ENCODE assay signal across 11 mouse cellular contexts in the genomic region with DNA sequence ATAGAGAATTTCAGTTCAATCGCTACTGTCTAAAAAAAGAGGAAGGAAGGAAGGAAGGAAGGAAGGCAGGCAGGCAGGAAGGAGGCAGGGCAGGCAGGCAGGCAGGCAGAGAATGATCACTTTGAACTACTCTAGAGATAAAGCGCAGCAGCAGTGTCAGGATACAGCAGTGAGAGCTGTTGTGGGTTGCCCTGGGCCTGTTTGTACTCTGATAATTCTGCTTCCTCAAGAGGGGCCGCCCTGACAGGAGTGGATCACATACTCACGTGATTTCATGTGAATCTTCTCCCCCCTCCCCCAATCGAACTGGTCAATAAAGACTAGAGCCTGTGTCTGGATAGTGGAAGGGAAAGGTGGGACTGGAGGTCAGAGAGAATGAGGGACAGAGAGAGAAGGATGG. TPM values are rescaled to one million over a fixed set of nuclear protein-coding genes. Genes with fewer than 3 reads are reported as not detected.
DNase-seq lines count a peak whose midpoint lies in the region; ATAC-seq lines count a peak whose summit lies in the region.
"Had no signal": no experiment of that assay in that cellular context is flagged by ENCODE, and none has a peak within 500 bp of the region (broad histone marks: within the 10 kb centered on the region; RNA-seq: fewer than 3 reads in every experiment).

No protein-coding gene starts in this region.

- DNase-seq in lung, postnatal 25 days (ENCODE audit: low spot score), result peak; percentile 16
- no peak for DNase-seq in lung, postnatal 10 days
- peak; percentile 71 for DNase-seq in T-cell, adult 2 months (ENCODE audit: low spot score)
- peak; percentile 54 for DNase-seq in yolk sac, embryonic 10.5 days (ENCODE audit: low spot score)
- DNase-seq in gastrocnemius, adult 18-20 months (ENCODE audit: low spot score), result no peak
- DNase-seq: gastrocnemius, postnatal 36 days had no signal

- no peak overlapping the region for H3K9ac ChIP-seq in liver, embryonic 16.5 days (ENCODE audit: low read depth, low read length)
- H3K9ac ChIP-seq in neural tube, embryonic 15.5 days (replicated peaks), result no peak overlapping the region
- H3K9ac ChIP-seq: hindbrain, embryonic 15.5 days; limb, embryonic 13.5 days had no signal

- no peaks in the 10 kb centered on the region for H3K27me3 ChIP-seq in liver, embryonic 16.5 days (ENCODE audit: control insufficient read depth, insufficient read depth, low read depth, low read length)
- H3K27me3 ChIP-seq in neural tube, embryonic 15.5 days (replicated peaks), result no peaks in the 10 kb centered on the region
- H3K27me3 ChIP-seq: hindbrain, embryonic 15.5 days; limb, embryonic 13.5 days; Patski had no signal

- no peaks in the 10 kb centered on the region for H3K36me3 ChIP-seq in liver, embryonic 16.5 days (ENCODE audit: control insufficient read depth, insufficient read depth)
- H3K36me3 ChIP-seq in neural tube, embryonic 15.5 days, result no peaks in the 10 kb centered on the region
- H3K36me3 ChIP-seq: hindbrain, embryonic 15.5 days had no signal

- no peaks in the 10 kb centered on the region for H3K9me3 ChIP-seq in liver, embryonic 16.5 days (replicated peaks; ENCODE audit: control insufficient read depth, low read length)
- no peaks in the 10 kb centered on the region for H3K9me3 ChIP-seq in neural tube, embryonic 15.5 days (replicated peaks)
- H3K9me3 ChIP-seq: hindbrain, embryonic 15.5 days; limb, embryonic 13.5 days had no signal

- 5% methylated on average over 5 of the region's 5 CpGs for WGBS in liver, embryonic 16.5 days (ENCODE audit: insufficient replicate concordance)
- 69% methylated on average over 5 of the region's 5 CpGs for WGBS in neural tube, embryonic 15.5 days

- no peak overlapping the region for H3K4me2 ChIP-seq in liver, embryonic 16.5 days (ENCODE audit: low read depth, low read length)
- no peak overlapping the region for H3K4me2 ChIP-seq in neural tube, embryonic 15.5 days
- H3K4me2 ChIP-seq: hindbrain, embryonic 15.5 days; limb, embryonic 13.5 days had no signal

- peak; percentile 76 for ATAC-seq in liver, embryonic 16.5 days (ENCODE audit: low read depth)
- ATAC-seq in neural tube, embryonic 15.5 days (ENCODE audit: low FRiP score), result no peak
- ATAC-seq: Patski had no signal

- H3K4me3 ChIP-seq in liver, embryonic 16.5 days (ENCODE audit: low read depth, low read length), result no peak overlapping the region
- H3K4me3 ChIP-seq in neural tube, embryonic 15.5 days (replicated peaks), result no peak overlapping the region
- H3K4me3 ChIP-seq: hindbrain, embryonic 15.5 days; limb, embryonic 13.5 days had no signal

- peaks cover 11% of the 10 kb centered on the region for H3K4me1 ChIP-seq in liver, embryonic 16.5 days (ENCODE audit: control insufficient read depth, low read depth, low read length)
- no peaks in the 10 kb centered on the region for H3K4me1 ChIP-seq in neural tube, embryonic 15.5 days

- H3K27ac ChIP-seq in liver, embryonic 16.5 days (ENCODE audit: low read length), result no peak overlapping the region
- no peak overlapping the region for H3K27ac ChIP-seq in neural tube, embryonic 15.5 days (replicated peaks)
- H3K27ac ChIP-seq: hindbrain, embryonic 15.5 days had no signal

RNA-seq across cellular contexts. Expression of a gene that starts 34.4 kb away (rescaled TPM):
- polyA plus RNA-seq in liver, embryonic 16.5 days (2015; fragmentation: Nextera tagmentation; extraction: Ambion mirVana), result 0.62 and 0.71 TPM in 2 replicates
- 11.3 and 12.1 TPM in 2 replicates for polyA plus RNA-seq in neural tube, embryonic 15.5 days (2015; fragmentation: Nextera tagmentation; extraction: Ambion mirVana)
- total RNA-seq in gastrocnemius, adult 18-20 months (2021), result under 1 TPM in 1 of 2 experiments, not detected in 1; 0.14 TPM
- total RNA-seq: gastrocnemius, postnatal 36 days had no signal

RNA-seq across cellular contexts. Expression of a gene that starts 43.2 kb away (rescaled TPM):
- 1.1 and 1.2 TPM in 2 replicates for polyA plus RNA-seq in liver, embryonic 16.5 days (2015; fragmentation: Nextera tagmentation; extraction: Ambion mirVana)
- 69.9 and 85.4 TPM in 2 replicates for polyA plus RNA-seq in neural tube, embryonic 15.5 days (2015; fragmentation: Nextera tagmentation; extraction: Ambion mirVana)
- 10 to 100 TPM; 24.2 to 27.5 TPM for total RNA-seq in gastrocnemius, adult 18-20 months (2021)

Comparison
In these comparisons a context has a peak if more than half of its experiments do, and no peak if none do; other contexts are left out.
1. DNase-seq: peak in lung, postnatal 25 days (single experiment), T-cell, adult 2 months (single experiment) and yolk sac, embryonic 10.5 days (single experiment); none in lung, postnatal 10 days (single experiment) and gastrocnemius, adult 18-20 months (single experiment).
2. RNA of a gene that starts 43.2 kb away (polyA plus RNA-seq): 69.9 to 85.4 TPM in neural tube, embryonic 15.5 days; 1.1 to 1.2 TPM in liver, embryonic 16.5 days; every median in the first group is over 10 times any median in the second.